Mouse (Mus musculus) testis, adult 2 months (tissue): ENCODE measurements around the gene Hp.

Experiments
- CTCF ChIP-seq: fragments of 200-500 bp; IDR thresholded peaks from 2 replicates; pipeline ENCODE4 v1.5.1; 2012; ENCODE audit warnings: low read depth, mild to moderate bottlenecking, inconsistent platforms, low read length, moderate library complexity; ENCODE audit not compliant: control insufficient read depth, insufficient read depth, insufficient replicate concordance
- POLR2A ChIP-seq: fragments of 200-500 bp; IDR thresholded peaks from 2 replicates; pipeline ENCODE4 v1.6.1; 2012; ENCODE audit warnings: low read depth, mild to moderate bottlenecking, inconsistent platforms, low read length, moderate library complexity; ENCODE audit not compliant: control insufficient read depth

DNA sequence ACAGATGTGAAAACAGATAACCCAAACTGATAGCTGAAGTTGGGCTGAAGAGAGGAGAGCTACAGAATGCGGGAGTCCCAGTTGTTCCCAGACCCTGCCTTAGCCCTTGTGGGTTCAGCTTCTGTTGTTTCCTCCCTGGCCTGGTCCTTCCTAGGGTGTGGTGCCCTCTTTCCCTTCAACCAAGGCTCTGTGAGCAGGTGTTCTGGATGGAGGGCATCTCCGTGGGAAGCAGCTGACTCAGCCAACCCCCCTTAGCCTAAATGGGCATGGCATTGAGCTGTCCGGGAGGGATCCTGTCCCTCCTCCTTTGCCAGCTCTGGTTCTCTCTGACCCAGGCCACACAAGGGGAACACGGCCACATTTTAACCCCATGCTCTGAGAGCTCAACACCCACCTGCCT lies 2.7 kb downstream of the Hp start:
- no peak for TF ChIP-seq POLR2A
- no peak for TF ChIP-seq CTCF
